Mouse (Mus musculus) ovary, postnatal 36 days (tissue): ENCODE results near the gene Fancm.
"Not testable (repeated sequence)": the region's sequence is repeated elsewhere in the genome, so short reads cannot be mapped to it uniquely, and the experiment has no call there.

Source experiments
- DNase-seq: peaks from one replicate; pipeline ENCODE4 v3.0.0; 2022; ENCODE audit warnings: low spot score, mixed read lengths

Fancm gene

DNA sequence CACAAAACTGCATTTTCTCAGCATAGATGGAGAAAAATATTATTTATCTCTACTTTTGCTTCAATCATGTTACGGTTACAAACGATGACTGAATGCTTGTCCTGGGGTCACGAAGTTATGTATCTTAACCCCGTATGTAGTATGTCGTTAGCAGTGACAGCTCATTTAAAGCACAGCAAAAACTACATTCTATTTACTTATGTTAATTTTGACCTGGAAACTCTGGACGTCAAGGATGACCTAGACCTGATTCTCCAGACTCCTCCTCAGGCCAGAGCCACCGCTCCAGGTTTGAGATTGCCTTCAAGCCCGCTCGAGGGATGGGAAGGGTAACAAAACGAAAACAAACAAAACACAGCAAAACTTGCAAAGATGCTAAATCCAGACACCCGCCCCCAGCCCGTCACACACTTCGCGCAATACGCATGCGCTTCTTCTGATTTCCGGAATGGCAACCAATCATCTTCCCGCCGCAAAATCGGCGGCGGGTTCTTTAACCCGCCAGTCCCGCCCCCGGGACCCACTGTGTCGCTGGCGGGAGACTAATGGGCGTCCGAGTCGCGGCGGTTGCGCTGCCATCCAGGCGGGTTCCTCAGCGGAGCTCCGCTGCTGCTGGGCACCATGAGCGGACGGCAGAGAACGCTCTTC is at the start of gene Fancm:
TSS of gene Fancm (plus strand) at position 519 of the 648 bp plus-strand sequence.
- DNase-seq = peak; percentile 87

DNA sequence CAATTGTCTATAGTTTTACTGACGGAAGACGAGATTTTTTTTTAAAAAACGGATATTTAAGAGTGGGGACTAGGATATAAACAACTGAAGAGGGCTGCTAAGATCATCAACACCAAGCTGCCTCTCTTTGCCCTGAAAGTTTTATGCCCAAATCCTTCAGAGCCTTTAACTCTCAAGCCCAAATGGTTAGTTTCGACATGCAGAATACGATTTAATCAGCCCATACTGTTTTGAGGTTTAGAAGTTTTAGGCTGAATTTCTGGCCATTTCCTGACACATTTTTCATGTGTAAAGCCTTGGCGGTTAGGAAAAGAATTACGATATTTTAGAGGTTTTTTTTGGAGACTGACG is 39.6 kb upstream of the Fancm start:
- DNase-seq = no peak

DNA sequence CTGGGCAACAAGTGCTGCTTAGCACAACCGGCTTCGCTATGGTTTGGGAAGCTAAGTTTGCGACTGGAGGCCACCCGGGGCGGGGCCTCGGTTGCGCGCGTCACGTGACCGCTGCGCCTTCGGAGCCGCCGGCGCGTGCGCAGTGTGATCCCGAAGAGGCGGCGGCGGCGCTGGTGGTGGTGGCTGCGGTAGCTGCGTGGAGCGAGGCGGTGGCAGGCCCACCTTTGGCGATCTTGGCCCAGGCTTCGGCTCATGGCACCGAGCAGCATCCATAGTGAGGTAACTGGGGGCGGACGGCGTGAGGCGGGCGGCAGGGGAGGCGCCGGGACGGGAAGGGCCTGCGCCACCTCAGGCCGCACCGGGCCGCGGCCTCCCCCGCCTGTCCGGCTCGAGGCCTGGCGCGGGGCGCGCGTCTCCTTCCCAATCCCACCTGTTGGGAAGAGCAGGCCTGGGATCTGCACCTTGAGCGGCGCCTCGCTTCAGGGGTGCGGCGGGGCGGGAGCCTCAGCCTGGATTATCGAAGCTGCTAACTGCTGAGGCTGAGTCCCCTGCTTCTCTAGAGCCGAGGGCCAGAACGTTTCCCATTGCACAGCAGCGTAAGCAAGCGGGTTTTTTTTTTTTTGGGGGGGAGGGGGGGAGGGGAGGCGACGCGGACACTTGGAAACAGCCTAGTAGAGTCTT is 39.1 kb upstream of the Fancm start, which contains the start of gene Prpf39:
TSS of gene Prpf39 (plus strand) at position 144 of the 681 bp plus-strand sequence.
- peak; percentile 90 for DNase-seq

DNA sequence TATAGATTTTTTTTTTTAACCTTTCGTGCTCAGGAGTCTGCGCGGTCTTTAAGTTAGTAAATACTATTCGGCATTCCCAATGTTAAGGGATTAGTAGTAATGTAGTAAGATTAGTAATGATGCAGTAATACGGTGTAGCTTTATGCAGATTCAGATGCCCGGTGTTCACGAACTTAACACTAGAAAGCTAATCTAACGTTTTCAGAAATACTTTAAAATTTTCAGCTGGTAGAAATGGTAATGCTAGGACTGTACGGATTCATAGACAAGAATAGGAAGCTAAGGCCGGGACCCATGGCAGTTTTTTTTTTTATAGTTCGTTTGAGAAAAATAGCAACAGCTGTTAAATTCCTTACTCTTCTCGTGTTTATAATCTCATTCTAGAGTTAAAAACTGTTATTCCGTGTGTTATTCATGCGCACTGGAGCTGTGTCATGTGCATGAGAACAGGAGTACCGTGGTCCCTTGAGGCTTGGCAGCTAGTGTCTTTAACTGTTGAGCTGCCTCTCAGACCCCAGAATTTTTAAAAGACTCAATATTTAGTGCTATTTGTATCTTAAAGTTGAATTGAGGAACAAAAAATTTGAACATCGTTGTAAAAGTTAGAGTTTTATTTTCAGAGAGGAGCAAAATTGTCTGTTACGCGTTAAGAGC is 38.4 kb upstream of the Fancm start:
- no peak for DNase-seq

DNA sequence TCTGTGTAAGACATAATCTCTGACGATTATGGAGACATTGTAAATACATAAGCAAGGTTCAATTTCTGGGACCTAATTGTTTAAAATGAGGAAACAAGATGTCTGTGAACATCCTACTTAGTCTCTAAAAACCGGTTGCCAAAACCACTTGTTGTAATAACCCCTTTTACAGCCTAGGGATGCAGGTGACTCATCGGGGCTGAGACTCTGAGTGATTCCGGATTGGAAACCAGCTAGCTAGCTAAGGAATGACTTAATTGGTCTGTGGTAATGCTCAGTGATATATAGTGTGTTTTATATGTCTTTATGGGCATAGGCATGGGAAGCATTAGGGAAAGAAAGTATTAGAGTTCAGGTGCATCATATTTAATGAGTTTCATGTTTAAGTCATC is 37.9 kb upstream of the Fancm start:
- DNase-seq = no peak

DNA sequence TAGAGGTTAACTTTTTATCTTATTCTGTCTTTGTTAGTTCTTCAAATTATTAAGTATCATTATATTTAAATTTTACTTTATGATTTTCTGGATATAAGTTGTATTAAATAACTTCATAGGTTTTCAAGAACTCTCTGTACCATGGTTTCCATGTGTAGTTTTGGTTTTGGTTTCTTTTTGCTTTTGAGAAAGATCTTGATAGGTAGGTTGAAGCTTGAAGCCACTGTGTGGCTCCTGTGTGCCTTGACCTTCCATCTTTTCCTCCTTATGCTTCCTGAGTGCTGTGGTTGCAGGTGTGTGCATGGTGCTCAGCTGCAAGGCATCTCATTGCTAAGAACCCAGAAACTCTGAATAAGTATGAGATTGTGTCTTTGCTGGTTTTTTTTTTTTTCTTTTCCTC is 26.6 kb upstream of the Fancm start:
- DNase-seq = no peak

DNA sequence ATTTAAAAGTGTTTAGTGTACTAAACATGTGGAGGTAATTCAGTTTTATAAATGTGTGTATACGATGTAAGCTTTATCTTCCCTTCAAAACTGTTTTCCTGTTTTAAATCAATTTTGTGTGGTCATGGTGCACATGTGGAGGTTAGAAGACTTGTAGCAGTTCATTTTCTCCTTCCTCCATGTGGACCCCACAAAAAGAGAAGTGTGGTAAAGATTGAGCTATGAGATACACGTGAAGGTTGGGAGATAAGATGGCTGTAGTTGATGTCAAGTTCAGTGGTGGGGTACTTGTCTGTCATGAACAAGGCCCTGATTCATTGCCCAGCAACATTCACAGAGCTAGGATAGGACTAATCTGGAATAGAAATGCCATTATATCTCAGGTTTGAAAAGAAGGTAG is 17.2 kb upstream of the Fancm start:
- no peak for DNase-seq

DNA sequence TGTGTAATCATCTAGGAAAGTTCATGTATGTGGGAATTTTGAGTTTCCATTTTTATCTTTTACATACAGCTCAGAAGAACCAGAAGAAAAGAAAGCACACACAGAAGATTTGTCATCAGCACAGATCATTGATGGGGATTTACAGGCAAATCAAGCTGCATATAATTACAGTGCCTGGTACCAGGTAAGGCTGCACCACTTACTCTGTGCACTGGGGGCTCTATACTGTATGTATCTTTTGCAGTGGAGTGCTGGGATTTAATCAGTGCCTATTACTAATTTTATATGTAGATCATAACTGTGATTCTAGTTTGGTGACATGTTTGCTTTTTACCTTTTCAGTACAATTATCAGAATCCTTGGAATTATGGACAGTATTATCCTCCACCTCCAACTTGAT is 14.3 kb upstream of the Fancm start:
- no peak for DNase-seq

DNA sequence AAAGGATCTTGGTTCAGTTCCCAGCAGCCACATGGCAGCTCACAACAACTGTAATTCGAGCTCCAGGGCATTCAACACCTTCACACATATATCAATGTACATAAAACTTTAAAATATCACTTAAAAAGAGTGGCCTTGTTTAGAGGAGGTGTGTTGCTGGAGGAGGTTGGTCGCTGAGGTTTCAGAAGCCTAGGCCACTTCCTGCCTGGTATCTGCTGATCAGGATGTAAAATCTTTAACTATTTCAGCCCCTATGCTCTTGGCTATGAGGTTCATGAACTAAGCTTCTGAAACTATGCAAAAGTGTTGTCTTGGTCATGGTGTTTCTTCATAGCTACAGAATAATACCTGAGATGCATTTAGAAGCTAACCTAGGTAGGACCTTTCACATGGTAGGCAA is 10.2 kb upstream of the Fancm start:
- DNase-seq = no peak

DNA sequence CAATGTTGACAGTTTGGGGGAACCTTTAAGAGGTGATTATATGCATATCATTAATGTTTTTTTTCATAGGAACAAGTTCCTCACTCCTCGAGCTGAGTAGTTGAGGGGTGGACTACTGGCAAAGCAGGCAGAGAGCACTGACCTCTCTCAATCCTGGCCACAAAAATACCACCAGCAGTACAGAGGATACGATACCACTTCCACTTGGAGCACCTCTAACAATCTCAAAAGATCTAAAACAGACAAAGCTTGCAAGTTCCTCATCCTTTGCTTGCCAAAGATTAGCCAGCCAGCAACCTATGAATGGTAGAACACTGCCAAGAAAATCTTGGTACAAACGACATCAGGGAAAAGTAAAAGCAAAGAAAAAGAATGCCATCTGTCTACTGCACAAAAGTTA is 9.2 kb upstream of the Fancm start:
- no peak for DNase-seq

DNA sequence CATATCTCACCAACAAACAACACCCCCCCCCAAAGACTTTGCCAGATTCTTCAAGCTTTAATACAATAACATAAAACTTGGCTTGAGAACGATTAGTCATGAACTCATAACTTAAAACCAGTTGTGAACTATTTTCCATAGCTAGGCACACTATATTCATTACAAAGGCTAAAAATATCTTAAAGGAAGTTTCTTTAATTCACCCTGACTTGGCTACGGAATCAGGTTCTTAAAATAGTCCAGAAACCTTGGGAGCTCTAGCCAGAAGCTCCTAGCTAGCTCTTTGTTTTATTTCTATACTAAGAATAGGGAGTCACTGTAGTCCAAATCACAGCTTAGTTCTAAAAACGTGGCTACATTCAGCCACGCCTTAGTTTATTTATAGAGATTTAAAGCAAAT is 7.0 kb upstream of the Fancm start:
- DNase-seq = no peak

DNA sequence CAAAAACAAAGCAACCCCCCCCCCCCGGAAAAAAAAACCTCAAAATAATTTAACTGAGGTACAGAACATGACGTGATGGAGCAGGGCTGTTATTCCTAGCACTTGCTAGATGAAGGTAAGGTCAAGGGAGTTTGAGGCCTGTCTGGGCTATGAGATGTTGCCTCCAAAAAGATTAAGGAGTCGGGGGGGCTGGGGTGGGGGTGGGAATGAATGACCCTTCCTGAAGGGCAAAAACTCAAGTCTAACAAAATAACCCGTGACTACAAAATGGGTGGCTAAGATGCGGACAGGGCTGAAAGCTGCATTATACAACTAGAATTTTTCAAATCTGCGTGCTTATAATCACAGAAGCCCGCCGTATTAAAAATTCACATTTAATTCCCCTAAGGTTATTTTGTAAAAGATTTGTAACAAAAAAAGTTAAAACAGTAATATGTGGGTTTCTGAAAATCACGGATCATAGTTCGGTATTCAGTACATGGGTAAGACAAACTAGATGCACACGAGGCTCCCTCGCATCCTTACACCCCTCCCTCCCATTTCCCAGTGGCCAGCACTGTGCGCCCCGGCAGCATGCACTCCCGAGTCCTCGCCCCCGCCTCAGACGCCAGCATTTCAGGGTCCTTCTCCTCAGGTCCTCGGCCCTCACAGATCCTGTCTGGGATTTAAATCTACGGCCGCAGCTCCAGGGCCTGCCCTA is 2.3 kb upstream of the Fancm start:
- DNase-seq = no peak

DNA sequence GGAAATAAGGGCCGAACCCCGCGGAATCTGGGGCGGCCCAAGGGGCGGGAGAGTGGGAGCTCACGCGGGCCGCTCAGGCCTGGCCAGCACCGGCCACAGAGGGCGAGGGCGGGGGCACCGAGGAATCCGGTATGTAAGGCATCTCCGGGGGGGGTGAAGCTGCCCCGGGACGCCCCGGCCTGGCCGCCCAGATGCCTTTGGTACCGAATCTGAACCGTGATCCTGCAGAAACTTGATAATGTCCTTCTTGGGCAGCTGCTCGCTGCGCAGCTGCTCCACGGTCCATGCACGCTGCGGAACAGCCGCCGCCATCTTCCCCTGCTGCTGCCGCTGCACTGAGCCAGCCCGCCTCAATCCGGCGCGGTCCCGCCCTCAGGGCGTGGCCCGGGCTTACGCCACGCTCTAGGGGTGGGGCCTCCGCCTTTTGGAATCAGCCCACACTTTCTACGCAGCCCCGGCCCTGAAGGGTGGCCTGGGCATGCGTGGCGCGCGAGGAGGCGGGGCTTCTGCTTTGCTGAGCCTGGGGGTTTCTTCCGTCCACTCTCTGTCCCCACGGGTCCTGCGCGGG is 1.7 kb upstream of the Fancm start, which contains the start of gene Fkbp3:
TSS of gene Fkbp3 (minus strand) at position 397 of the 568 bp plus-strand sequence.
- peak; percentile 98 for DNase-seq

DNA sequence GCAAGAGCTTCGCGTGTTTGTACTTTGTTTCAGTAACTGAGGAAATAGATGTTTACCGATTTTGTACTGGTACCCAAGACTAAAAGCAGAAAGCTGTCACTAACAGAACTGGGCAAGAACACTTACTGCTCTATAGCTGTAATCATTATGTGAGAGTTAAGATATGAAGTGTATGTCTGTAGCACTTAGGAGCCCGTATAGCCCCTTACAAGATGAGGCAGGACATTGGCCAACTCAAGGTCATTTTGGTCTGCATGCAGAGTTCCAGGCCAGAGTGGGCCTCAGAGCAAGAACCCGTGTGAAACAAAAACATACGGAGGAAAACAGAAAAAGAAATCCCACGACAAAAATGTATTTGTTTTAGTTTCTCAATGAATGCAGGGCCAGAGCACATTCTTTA is 752 bp upstream of the Fancm start:
- no peak for DNase-seq

DNA sequence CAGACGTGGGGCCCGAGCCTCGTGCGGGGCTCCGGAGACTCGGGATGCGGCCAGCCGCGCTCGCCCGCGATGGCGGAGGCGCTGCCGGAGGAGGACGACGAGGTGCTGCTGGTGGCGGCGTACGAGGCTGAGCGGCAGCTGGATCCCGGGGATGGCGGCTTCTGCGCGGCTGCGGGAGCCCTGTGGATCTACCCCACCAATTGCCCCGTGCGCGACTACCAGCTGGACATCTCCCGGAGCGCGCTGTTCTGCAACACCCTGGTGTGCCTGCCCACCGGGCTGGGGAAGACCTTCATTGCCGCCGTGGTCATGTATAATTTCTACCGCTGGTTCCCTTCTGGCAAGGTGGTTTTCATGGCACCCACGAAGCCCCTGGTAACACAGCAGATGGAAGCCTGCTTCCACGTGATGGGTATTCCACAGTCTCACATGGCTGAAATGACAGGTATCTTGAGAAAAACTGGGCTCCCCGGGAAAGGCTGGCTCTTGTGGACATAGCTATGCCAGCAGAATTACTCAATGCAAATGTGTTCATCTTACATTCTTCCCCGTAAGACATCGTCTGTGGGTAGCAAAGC is 419 bp downstream of the Fancm start:
- DNase-seq = no peak

DNA sequence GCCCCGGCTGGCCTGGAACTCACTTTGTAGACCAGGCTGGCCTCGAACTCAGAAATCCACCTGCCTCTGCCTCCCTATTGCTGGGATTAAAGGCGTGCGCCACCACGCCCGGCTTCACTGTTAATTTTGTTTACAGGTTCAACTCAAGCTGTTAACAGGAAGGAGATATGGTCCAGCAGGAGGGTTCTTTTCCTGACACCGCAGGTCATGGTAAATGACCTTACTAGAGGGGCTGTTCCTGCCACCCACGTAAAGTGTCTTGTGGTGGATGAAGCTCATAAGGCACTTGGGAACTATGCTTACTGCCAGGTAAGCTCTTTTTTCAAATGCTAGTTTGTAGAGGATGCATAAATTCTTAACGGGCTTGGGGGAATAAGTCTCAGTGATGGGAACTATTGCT is 1.5 kb downstream of the Fancm start:
- no peak for DNase-seq

DNA sequence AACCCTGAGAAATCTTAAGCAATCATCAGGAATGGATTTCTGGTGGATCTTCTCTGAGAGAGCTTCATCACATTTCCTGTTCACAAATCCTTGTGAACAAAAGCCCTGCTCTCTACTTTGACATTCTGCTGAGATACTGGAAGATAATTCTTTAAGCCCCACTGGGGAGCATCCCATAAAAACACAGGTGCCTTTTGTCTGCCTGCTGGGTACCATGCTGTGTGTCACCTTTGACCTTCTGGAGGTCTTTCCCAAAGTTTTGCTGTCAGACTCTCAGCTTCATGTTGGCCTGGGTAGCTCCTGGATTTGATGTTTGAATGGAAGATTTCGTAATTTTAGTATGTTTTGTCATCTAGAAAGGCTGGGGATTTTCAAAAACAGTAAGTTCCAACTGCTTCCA is 33.3 kb downstream of the Fancm start:
- DNase-seq = no peak

DNA sequence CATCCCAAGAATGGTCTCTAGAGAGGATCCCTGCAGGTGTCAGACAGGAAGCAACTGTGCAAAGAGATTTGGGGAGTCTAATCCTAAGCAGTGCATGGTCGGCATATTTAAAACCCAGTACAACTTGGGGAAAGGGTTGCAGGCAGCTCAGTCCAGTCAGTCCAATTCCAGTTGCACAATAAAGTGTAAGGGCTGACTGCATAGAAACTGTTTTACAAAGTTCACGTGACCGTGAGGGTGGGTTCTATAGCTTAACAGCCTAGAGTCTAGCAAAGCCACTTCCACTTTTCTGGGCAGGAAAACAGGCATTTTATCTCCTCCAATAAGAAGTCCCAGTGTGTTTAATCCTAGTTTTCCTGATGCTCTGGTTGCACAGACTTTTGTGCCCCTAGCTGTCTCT is 36.1 kb downstream of the Fancm start:
- no peak for DNase-seq

DNA sequence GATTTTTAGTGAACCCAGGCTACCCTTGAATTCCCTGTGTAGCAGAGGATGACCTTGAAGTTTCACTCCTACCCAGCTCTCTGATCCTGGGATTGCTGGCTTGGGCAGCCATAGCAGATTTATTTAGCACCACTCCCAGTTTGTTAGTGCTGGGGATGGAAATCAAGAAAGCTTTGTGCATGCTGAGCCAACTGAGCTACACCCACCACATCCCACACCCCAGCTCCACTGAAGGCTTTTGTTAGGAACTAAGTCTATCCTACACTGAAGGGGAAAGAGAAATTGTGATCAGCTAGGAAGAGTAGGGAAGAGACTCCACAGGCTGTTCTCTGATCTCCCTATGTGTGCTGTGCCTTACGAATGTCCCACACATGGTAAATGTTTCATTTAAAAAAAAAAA is 37.4 kb downstream of the Fancm start:
- DNase-seq = no peak

DNA sequence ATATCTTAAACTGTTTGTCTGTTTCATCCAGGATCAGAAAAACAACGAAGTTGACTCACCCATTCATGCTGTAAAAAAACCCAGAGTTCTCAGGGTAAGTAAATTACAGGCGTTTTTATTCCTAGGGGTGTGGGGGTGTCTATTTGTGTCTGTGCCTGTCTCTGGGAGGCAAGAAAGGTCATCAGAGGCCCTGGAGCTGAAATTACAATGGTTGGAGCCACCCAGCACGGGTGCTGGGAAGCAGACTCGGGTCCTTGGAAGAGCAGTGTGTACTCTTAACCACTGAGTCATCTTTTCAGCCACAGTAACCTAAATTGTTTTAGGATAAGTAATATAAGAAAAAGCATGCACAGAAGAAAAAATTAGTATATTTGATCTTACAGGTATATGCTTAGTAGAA is 38.5 kb downstream of the Fancm start:
- no peak for DNase-seq

DNA sequence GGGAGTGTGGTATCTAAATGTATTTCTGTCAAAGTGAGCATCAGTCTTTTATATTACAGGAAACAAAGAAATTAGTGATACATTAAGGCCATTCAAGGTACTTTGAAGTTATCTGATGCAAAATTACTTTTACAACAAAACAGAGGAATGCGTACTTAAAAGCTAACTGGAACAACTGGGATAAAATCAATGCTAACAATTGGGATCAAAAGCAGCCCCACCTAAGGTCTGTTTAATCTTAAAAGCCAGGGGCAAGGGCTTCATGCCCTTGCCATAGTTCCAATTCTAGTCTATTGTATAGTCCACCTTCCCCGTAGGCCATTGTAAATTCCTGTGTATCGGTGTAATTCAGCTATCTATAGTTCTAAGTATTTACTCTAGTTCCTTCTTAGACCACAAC is 39.6 kb downstream of the Fancm start:
- DNase-seq = not testable (repeated sequence)

DNA sequence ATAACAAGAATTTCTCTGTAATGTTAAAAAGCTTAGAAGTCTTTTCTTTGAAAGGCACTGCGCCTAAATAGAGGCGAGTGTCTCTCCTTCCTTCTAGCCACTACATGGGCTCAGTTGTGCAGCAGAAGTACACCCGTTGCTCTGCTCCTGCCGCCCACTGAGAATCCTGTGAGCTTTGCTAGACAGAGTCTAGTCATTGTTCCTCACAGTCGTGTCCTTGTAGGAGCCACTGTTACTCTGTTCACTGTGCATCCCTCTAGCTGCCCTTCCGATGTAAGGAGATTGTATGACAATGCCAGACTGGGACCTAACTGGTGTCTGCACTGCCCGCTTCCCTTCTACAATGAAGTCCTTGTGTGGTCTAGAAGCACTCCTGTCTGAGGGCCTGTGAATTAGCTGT is 43.6 kb downstream of the Fancm start:
- no peak for DNase-seq
